Mouse (Mus musculus) liver, embryonic 13.5 days (tissue): Measurements from ENCODE around the gene Fam50b. TPM values are rescaled to one million over a fixed set of nuclear protein-coding genes. Genes with fewer than 3 reads are reported as not detected.

Experiments used
- ATAC-seq: fragments of 200-750 bp; cut with Nextera tagmentation; 2 replicates; pipeline ENCODE4 v1.8.0; 2017; ENCODE audit warnings: low read depth, mild to moderate bottlenecking, moderate number of reproducible peaks, moderate library complexity
- DNase-seq: peaks from one replicate; pipeline ENCODE4 v3.0.0; 2022
- H3K27ac ChIP-seq: fragments of 300-500 bp; sonication (generic); 2 replicates; pipeline ENCODE4 v1.5.1; 2015; ENCODE audit warnings: moderate library complexity, mild to moderate bottlenecking, inconsistent platforms
- H3K27me3 ChIP-seq: fragments of 300-500 bp; sonication (generic); 2 replicates; pipeline ENCODE4 v1.6.1; 2015; ENCODE audit warnings: mild to moderate bottlenecking, inconsistent platforms
- H3K36me3 ChIP-seq: fragments of 300-500 bp; sonication (generic); 2 replicates; pipeline ENCODE4 v1.6.1; 2015; ENCODE audit warnings: mild to moderate bottlenecking, inconsistent platforms
- H3K4me1 ChIP-seq: fragments of 300-500 bp; sonication (generic); replicated peaks from 2 replicates; pipeline ENCODE4 v1.6.1; 2015; ENCODE audit warnings: inconsistent platforms
- H3K4me2 ChIP-seq: fragments of 300-500 bp; sonication (generic); 2 replicates; pipeline ENCODE4 v1.6.1; 2015; ENCODE audit warnings: inconsistent platforms, mild to moderate bottlenecking, moderate library complexity
- H3K4me3 ChIP-seq: fragments of 300-500 bp; sonication (generic); replicated peaks from 2 replicates; pipeline ENCODE4 v1.5.1; 2015; ENCODE audit warnings: mild to moderate bottlenecking, inconsistent platforms
- H3K9ac ChIP-seq: fragments of 300-500 bp; sonication (generic); 2 replicates; pipeline ENCODE4 v1.6.1; 2015; ENCODE audit warnings: mild to moderate bottlenecking, inconsistent platforms
- H3K9me3 ChIP-seq: fragments of 300-500 bp; sonication (generic); replicated peaks from 2 replicates; pipeline ENCODE4 v1.6.1; 2016; ENCODE audit warnings: inconsistent platforms
- WGBS: fragments of 180-500 bp; shearing (Covaris S2); methylation state at CpG from one replicate; pipeline ENCODE4 v1.1.7; 2015; ENCODE audit not compliant: insufficient replicate concordance; 5-methylcytosine and 5-hydroxymethylcytosine counted together
- polyA plus RNA-seq: library from polyadenylated mRNA; unstranded; fragments of >200 nt; fragmentation: Nextera tagmentation; extraction: Ambion mirVana; gene quantifications from 2 replicates; pipeline ENCODE4 v1.2.1, GENCODE M21; 2015

Gene Fam50b
- 0.09 TPM in 1 of 2 replicates, not detected in the other for polyA plus RNA-seq

DNA sequence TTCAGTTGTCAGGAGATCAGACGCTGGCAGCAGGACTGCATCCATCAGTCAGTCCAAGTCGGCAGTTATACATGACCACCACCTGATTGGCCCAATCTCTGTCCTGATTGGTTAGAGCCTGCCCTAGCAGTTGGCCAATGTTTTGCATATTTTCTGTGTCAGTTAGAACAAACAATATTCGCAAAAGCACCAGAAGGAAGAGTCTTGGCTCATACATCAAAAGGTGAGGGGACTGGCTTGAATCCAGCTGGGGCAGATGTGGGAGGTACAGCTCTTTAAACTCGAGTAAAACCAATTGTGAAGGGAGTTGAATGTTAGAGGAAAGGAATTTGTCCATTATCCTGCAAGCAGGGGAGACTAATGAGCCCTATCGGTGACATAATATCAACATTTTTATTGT lies at the start of gene Fam50b:
Gene Fam50b, plus strand, starts transcription at position 165 of the 400 bp plus-strand sequence.
- ATAC-seq = no peak
- no peaks in the 10 kb centered on the region for H3K36me3 ChIP-seq

DNA sequence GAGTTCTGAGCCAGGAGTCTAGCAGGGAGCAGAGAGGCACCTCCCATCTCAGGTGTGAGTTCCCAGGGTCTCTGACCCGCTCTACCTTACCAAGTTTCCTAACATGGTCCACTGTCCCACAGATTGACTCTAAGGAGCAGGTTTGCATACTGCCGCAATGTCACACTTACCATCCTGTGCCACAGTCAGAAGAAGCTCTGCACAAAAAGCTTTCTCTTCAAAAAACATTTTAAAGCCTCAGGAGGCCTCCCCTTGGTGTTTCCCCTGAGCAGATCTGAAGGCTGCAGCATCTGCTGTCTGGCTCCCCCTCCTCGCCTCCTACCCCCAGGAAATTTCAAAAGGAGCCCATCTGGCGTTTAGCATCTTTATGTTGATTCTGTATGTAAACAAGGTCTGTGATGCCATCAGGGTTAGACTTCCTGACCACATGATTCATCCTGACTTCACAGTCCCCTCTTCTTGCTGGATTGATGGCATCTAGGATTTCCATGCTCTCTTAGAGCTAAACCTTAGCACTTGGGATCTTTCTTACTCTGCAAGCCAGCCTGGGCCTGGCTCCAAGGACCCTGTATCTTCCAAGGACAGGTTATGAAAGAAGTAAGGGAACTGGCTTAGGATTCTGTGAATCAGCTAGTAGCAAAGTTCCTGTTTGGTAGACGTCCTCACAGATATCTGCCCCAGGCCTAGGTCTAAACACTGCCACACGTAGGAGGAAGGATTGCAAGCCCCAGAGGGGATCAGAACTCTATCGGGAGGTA lies 49.5 kb upstream of the Fam50b start:
- Histone ChIP-seq H3K4me1 (no peaks in the 10 kb centered on the region), H3K9me3 (no peaks in the 10 kb centered on the region), H3K36me3 (no peaks in the 10 kb centered on the region), H3K27ac (no peak overlapping the region), H3K4me2 (no peak overlapping the region), H3K9ac (no peak overlapping the region), H3K4me3 (no peak overlapping the region), H3K27me3 (no peaks in the 10 kb centered on the region)
- no peak for ATAC-seq
- WGBS = 51% methylated on average over 7 of the region's 7 CpGs
- DNase-seq = no peak

More for the DNA sequence above, at the start of gene Fam50b:
- H3K9ac ChIP-seq = no peak within 1 kb of the TSS
- H3K27ac ChIP-seq = no peak within 1 kb of the TSS
- H3K4me1 ChIP-seq = peaks cover 8% of the 10 kb centered on the region; the same call in 1 of the 2 replicates
- no peaks in the 10 kb centered on the region for H3K27me3 ChIP-seq
- no peaks in the 10 kb centered on the region for H3K9me3 ChIP-seq
- H3K4me3 ChIP-seq = no peak within 1 kb of the TSS
- H3K4me2 ChIP-seq = no peak within 1 kb of the TSS
- no peak for DNase-seq
- 49% methylated on average over 5 of the region's 5 CpGs for WGBS

DNA sequence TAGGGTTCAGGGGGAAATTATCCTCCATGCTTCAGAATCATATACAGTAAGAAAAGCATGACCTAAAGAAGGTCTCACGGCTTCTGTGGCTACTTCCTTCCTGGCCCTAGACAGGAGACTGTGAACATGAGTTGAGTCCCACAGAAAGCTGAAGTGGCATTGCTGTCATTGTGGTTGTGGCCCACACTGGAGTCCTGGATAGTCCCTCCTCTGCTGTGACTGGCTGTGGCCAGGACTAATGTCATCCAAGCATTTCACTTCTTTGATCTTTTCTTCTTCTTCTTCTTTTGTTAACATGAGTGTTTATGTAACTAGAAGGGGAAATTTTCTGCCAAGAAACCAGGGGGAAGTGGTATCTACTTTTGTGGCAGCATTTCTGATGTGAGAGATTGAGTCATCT lies 43.6 kb upstream of the Fam50b start:
- H3K4me2 ChIP-seq = no peak overlapping the region
- ATAC-seq (no peak), DNase-seq (no peak)
- H3K4me3 ChIP-seq = no peak overlapping the region
- no peaks in the 10 kb centered on the region for H3K9me3 ChIP-seq
- no peaks in the 10 kb centered on the region for H3K27me3 ChIP-seq
- H3K27ac ChIP-seq = no peak overlapping the region
- no peaks in the 10 kb centered on the region for H3K36me3 ChIP-seq
- WGBS = 14% methylated on average over 1 of the region's 1 CpGs
- no peak overlapping the region for H3K9ac ChIP-seq
- no peaks in the 10 kb centered on the region for H3K4me1 ChIP-seq

DNA sequence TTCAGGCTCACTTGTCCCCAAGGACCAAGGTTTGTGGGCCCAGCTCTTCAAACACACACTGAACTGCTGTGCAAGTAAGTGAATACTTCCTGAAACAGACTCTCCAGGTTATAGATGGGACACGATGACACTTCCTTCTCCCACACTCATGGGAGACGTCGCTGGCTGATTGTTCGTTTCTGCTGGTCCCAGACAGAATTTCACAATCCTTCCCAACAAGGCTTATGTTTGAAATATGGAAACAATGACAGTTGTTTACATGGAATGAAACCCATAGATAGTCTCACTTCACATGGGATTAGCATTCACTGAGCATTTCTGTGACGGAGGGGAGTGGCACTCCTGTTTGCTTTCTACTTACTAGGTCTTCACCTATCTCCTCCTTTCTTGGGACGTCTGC lies 41.5 kb upstream of the Fam50b start:
- H3K4me1 ChIP-seq = no peaks in the 10 kb centered on the region
- no peak for ATAC-seq
- DNase-seq = no peak
- H3K27ac ChIP-seq = no peak overlapping the region
- 36% methylated on average over 6 of the region's 6 CpGs for WGBS
- H3K9me3 ChIP-seq = no peaks in the 10 kb centered on the region
- H3K36me3 ChIP-seq = no peaks in the 10 kb centered on the region
- no peaks in the 10 kb centered on the region for H3K27me3 ChIP-seq
- H3K9ac ChIP-seq = no peak overlapping the region
- H3K4me3 ChIP-seq = no peak overlapping the region
- no peak overlapping the region for H3K4me2 ChIP-seq

DNA sequence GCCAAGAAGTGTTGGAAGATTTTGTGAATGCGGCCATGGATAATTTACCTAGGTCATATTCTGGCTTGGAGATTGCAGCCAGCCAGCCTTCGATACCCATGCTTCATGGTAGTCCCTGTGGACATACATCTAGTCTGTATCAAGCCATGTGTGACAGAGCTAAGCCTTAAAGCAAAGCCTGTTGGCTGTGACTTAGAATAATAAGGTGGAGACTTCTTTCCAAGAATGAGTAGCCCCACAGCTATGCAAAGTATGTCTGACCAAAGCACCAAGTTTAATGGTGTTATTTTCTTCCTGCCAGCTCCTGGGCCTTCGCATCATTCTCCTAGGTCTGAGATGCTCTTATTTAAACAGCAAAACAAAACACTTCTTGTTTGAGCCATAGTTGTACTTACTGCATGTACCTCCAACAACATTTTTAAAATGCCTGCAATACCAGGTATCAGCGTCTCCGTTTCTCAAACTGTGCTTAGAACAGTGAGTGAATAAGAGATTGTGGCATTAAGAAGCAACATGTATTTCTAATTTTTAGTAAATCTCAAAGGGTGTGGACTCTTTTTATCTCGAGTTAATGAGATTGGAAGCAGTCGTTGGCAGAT lies 37.8 kb upstream of the Fam50b start:
- no peak for ATAC-seq
- no peak overlapping the region for H3K9ac ChIP-seq
- no peaks in the 10 kb centered on the region for H3K4me1 ChIP-seq
- H3K9me3 ChIP-seq = no peaks in the 10 kb centered on the region
- no peaks in the 10 kb centered on the region for H3K27me3 ChIP-seq
- 65% methylated on average over 7 of the region's 7 CpGs for WGBS
- H3K4me3 ChIP-seq = no peak overlapping the region
- no peak overlapping the region for H3K27ac ChIP-seq
- DNase-seq = no peak
- H3K36me3 ChIP-seq = no peaks in the 10 kb centered on the region
- no peak overlapping the region for H3K4me2 ChIP-seq

DNA sequence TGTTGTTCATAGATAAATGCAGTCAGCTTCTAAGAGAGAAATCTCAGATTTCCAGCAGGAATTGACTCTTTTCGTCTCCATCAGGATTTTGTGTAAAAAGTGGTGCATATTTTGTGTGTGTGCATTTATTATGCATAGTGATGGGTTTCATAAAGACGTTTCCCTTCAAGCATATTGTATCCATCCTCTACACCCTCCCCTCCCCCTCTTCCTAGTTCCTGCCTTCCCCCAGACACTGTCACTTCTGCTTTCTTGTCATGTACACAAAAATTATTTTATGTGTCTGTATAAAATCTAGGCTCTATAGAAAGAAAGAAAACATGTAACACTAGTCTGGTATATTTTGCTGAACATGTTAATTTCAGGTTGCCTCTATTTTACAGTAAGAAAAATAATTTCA lies 34.6 kb upstream of the Fam50b start:
- no peaks in the 10 kb centered on the region for H3K36me3 ChIP-seq
- no peak overlapping the region for H3K27ac ChIP-seq
- WGBS = 22% methylated on average over 2 of the region's 2 CpGs
- H3K4me2 ChIP-seq = no peak overlapping the region
- DNase-seq = no peak
- ATAC-seq = no peak
- H3K9ac ChIP-seq = no peak overlapping the region
- H3K27me3 ChIP-seq = no peaks in the 10 kb centered on the region
- H3K4me1 ChIP-seq = no peaks in the 10 kb centered on the region
- H3K4me3 ChIP-seq = no peak overlapping the region
- no peaks in the 10 kb centered on the region for H3K9me3 ChIP-seq

DNA sequence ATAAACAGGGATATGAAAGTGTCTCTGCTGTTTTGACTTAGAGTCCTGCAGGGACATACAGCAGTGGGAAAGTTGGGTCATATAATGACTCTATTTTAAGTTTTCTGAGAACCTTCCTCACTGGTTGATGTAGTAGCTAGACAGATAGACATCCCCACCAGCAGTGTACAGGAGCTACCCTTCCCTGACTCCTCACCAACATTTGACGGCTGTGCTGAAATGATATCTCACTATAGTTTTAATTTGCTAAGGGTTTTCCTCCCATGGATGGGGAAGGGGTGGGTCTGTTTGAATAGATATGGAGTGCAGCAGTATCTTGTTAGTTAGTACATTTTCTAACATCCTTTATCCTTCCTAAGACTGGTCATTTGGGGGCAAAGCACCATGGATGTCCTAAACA lies 34.0 kb upstream of the Fam50b start:
- Histone ChIP-seq H3K4me3 (no peak overlapping the region), H3K9ac (no peak overlapping the region), H3K4me1 (no peaks in the 10 kb centered on the region), H3K36me3 (no peaks in the 10 kb centered on the region), H3K27ac (no peak overlapping the region), H3K9me3 (no peaks in the 10 kb centered on the region), H3K27me3 (no peaks in the 10 kb centered on the region), H3K4me2 (no peak overlapping the region)
- WGBS = 14% methylated on average over 1 of the region's 1 CpGs
- no peak for ATAC-seq
- no peak for DNase-seq

DNA sequence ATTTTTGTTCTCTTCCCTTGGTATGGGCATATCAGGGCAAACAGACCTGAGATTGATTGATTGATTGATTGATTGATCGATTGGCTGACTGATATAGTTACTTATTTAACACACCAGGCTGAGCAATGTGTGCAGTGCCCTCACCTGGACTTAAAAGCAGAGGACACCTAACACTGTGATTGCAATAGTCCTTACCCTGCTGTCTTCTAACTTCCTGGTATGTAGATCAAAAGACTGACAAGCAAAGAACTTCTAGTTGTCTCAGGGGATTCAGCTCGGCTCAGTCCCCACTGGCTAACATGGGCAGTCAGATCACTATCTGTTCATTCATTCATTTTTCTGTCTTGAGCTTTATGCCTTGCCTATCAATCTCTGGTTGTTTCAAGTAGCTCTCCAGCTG lies 31.3 kb upstream of the Fam50b start:
- Histone ChIP-seq H3K9me3 (no peaks in the 10 kb centered on the region), H3K4me2 (no peak overlapping the region), H3K27ac (no peak overlapping the region), H3K9ac (no peak overlapping the region), H3K4me1 (no peaks in the 10 kb centered on the region), H3K27me3 (no peaks in the 10 kb centered on the region), H3K36me3 (no peaks in the 10 kb centered on the region), H3K4me3 (no peak overlapping the region)
- 22% methylated on average over 2 of the region's 2 CpGs for WGBS
- DNase-seq (no peak), ATAC-seq (no peak)

DNA sequence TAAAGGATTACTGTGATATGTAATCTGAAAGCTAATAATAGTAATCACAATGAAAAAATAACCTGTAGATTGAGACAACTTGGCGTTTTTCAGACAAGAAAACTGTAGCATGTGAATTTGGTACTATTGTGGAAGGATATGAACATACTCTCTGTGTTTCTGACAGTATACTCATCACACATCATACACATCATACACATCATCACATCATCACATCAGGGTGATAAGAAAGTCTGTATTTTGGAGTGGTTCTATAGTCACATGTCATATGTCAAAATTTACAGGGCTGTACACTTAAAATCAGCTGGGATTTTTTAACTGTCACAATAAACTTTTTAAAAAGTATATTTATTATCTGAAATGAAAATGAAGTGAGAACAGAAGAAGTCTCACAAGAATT lies 30.9 kb upstream of the Fam50b start:
- no peak overlapping the region for H3K4me3 ChIP-seq
- 54% methylated on average over 1 of the region's 1 CpGs for WGBS
- no peaks in the 10 kb centered on the region for H3K27me3 ChIP-seq
- H3K4me2 ChIP-seq = no peak overlapping the region
- no peak for DNase-seq
- H3K4me1 ChIP-seq = no peaks in the 10 kb centered on the region
- no peak overlapping the region for H3K9ac ChIP-seq
- no peak overlapping the region for H3K27ac ChIP-seq
- H3K36me3 ChIP-seq = no peaks in the 10 kb centered on the region
- ATAC-seq = no peak
- H3K9me3 ChIP-seq = no peaks in the 10 kb centered on the region

DNA sequence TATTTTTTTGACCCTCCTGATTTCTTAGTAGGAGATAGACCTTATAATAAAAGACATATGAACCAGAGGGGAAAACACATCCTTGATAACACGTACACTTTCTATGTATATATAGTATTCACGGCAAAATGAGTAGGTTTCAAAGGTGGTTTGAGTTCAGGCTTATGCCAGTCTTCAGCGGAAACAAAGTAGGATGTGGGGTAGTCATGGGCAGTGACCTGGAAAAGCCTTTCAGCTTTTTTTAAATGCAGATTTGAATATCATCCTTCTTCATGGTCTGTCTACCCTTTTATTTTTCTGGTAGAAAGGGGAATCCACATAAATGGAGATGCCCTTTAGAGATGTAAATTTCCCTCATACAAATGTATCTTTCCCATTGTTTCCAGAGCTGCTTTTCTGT lies 29.8 kb upstream of the Fam50b start:
- Histone ChIP-seq H3K27ac (no peak overlapping the region), H3K4me3 (no peak overlapping the region), H3K4me1 (no peaks in the 10 kb centered on the region), H3K27me3 (no peaks in the 10 kb centered on the region), H3K9ac (no peak overlapping the region), H3K36me3 (no peaks in the 10 kb centered on the region), H3K9me3 (no peaks in the 10 kb centered on the region), H3K4me2 (no peak overlapping the region)
- ATAC-seq (no peak), DNase-seq (no peak)
- 73% methylated on average over 3 of the region's 3 CpGs for WGBS

DNA sequence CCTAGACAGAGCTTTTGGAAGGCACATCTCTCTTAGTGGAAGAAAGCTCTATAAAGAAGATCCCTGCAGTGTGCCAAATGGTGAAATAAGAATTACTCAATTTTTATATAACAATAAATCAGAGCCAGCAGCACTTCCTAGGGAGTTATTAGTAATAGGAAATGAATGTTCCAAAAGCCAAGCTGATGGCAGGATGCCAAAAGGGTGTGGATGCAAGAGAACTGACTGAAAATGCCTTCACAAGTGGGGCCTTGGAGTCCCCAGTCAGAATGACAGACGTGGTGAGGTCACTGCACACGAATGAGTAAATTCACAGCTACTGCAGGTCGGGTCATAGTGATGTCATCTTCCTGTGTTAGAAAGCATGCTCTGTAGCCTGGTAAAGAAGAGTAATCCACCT lies 25.7 kb upstream of the Fam50b start:
- H3K36me3 ChIP-seq = no peaks in the 10 kb centered on the region
- no peaks in the 10 kb centered on the region for H3K27me3 ChIP-seq
- no peaks in the 10 kb centered on the region for H3K4me1 ChIP-seq
- H3K4me3 ChIP-seq = no peak overlapping the region
- WGBS = 22% methylated on average over 3 of the region's 3 CpGs
- H3K9ac ChIP-seq = no peak overlapping the region
- H3K4me2 ChIP-seq = no peak overlapping the region
- H3K9me3 ChIP-seq = no peaks in the 10 kb centered on the region
- DNase-seq (no peak), ATAC-seq (no peak)
- H3K27ac ChIP-seq = no peak overlapping the region

DNA sequence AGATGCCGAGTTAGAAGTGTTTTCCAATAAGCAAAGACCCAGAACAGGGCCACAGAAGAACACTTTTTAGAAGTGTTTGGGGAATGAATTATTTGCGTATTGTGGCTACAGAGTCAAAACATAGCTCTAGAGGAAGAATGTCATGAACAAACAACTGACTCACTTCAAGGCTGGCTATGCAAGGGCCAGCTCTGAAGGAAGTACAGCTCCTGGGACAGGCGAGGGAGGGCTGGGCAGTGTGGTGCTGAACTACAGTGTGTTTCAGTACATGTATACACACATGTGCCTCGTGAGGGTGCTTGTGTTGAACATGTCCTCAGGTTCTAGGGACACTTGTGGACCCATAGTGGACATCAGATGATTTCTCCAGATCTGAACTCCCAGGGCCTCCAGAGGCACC lies 25.1 kb upstream of the Fam50b start:
- no peaks in the 10 kb centered on the region for H3K27me3 ChIP-seq
- no peak overlapping the region for H3K4me2 ChIP-seq
- H3K9me3 ChIP-seq = no peaks in the 10 kb centered on the region
- H3K9ac ChIP-seq = no peak overlapping the region
- no peak overlapping the region for H3K27ac ChIP-seq
- ATAC-seq (no peak), DNase-seq (no peak)
- H3K4me1 ChIP-seq = no peaks in the 10 kb centered on the region
- 62% methylated on average over 4 of the region's 4 CpGs for WGBS
- H3K36me3 ChIP-seq = no peaks in the 10 kb centered on the region
- H3K4me3 ChIP-seq = no peak overlapping the region
